32 mouse cellular contexts compared by ENCODE assay signal in the genomic region with DNA sequence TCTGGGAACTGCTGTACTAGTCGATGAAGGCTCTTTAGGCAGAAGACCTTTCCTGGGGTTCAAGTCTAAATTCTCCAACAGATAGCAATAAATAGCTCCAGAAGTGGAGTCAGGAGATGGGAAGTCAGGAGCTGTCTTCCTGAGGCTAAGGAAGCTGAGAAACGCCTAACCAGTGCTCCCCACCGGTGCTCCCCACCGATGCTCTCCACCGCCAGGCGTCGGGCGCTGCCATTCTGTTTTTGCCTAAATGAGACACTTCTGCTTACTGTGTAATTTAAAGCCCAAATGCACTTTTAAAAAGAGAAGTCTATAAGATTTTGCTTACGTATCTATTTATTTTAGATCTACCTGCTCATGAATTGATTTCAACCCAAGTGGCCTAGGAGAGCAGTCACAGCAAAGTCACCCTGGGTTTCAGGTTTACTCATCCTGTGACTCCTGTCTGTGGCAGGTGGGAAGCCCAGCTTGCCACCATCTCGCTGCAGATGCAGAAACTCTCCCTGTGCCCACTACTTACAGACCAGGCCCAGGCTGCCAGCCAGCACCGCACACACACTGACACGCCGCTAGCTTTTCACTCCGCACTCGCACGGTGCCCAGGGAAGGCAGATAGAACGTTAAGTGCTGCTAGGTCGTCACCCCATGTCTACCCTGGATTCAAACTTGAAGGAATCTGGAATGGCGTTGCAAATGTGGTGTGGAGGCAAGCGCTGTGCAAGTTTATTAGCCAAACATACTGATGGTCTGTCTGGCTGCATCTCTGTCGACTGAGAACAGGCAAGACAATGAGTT.
"Had no signal": no experiment of that assay in that cellular context is flagged by ENCODE, and none has a peak within 500 bp of the region (broad histone marks: within the 10 kb centered on the region; RNA-seq: fewer than 3 reads in every experiment).

No protein-coding gene starts in this region.

- H3K4me3 ChIP-seq: limb, embryonic 10.5 days; limb, embryonic 12.5 days; limb, embryonic 13.5 days; limb, embryonic 15.5 days; liver, embryonic 12.5 days; liver, embryonic 13.5 days; liver, embryonic 15.5 days; lung, embryonic 15.5 days; megakaryocyte, embryonic 14.5 days; midbrain, embryonic 10.5 days; midbrain, embryonic 12.5 days; midbrain, embryonic 13.5 days; midbrain, embryonic 15.5 days; myocyte; neural tube, embryonic 12.5 days; neural tube, embryonic 13.5 days had no signal

- H3K27me3 ChIP-seq: midbrain, embryonic 15.5 days; neural tube, embryonic 12.5 days had no signal

- ATAC-seq: liver, embryonic 12.5 days; liver, postnatal 0 days; lung, postnatal 0 days; midbrain, embryonic 13.5 days; midbrain, embryonic 15.5 days; midbrain, embryonic 16.5 days had no signal

- H3K36me3 ChIP-seq: limb, embryonic 10.5 days; liver, embryonic 12.5 days; liver, embryonic 13.5 days; liver, embryonic 15.5 days; lung, embryonic 15.5 days had no signal

- H3K27ac ChIP-seq: limb, embryonic 10.5 days; limb, embryonic 12.5 days; limb, embryonic 13.5 days; limb, embryonic 15.5 days; liver, embryonic 12.5 days; liver, embryonic 13.5 days; liver, embryonic 14.5 days; liver, embryonic 15.5 days; lung, embryonic 15.5 days; macrophage; midbrain, embryonic 10.5 days; midbrain, embryonic 12.5 days; midbrain, embryonic 13.5 days; midbrain, embryonic 15.5 days; neural tube, embryonic 12.5 days; neural tube, embryonic 13.5 days had no signal

- H3K4me2 ChIP-seq: limb, embryonic 12.5 days; limb, embryonic 13.5 days; limb, embryonic 15.5 days; liver, embryonic 11.5 days; liver, embryonic 12.5 days; liver, embryonic 13.5 days; liver, embryonic 15.5 days; lung, embryonic 14.5 days; lung, embryonic 15.5 days; midbrain, embryonic 11.5 days; midbrain, embryonic 12.5 days; midbrain, embryonic 13.5 days; midbrain, embryonic 15.5 days; neural tube, embryonic 12.5 days; neural tube, embryonic 13.5 days had no signal

- H3K9ac ChIP-seq: limb, embryonic 12.5 days; limb, embryonic 13.5 days; limb, embryonic 15.5 days; liver, embryonic 12.5 days; liver, embryonic 13.5 days; liver, embryonic 14.5 days; liver, embryonic 15.5 days; liver, postnatal 0 days; lung, embryonic 14.5 days; lung, embryonic 15.5 days; midbrain, embryonic 12.5 days; midbrain, embryonic 13.5 days; midbrain, embryonic 15.5 days; neural tube, embryonic 12.5 days; neural tube, embryonic 13.5 days had no signal

- H3K9me3 ChIP-seq: limb, embryonic 10.5 days; limb, embryonic 12.5 days; limb, embryonic 13.5 days; limb, embryonic 15.5 days; liver, embryonic 12.5 days; liver, embryonic 13.5 days; liver, embryonic 15.5 days; lung, embryonic 15.5 days; megakaryocyte, embryonic 14.5 days; midbrain, embryonic 10.5 days; midbrain, embryonic 12.5 days; midbrain, embryonic 13.5 days; midbrain, embryonic 15.5 days; neural tube, embryonic 12.5 days; neural tube, embryonic 13.5 days had no signal

- DNase-seq: left cerebral cortex, postnatal 4 days; liver; liver, embryonic 13.5 days; liver, postnatal 0 days; lung, adult 2 months; lung, embryonic 14.5 days; lung, postnatal 10 days; lung, postnatal 14 days; lung, postnatal 36 days; lung, postnatal 4 days; midbrain, embryonic 14.5 days had no signal
